Mouse (Mus musculus): ENCODE measurements around the gene Zfp810.

The Zfp810 gene

GRCm38 (mm10) chr9:22260092-22260422 lies 47.4 kb downstream of the Zfp810 start:
- DNase-seq (ENCODE audit: low spot score), result no peak

GRCm38 (mm10) chr9:22259184-22260091 lies 48.0 kb downstream of the Zfp810 start, which contains the start of gene Zfp599:
Gene Zfp599 (minus strand): TSS chr9:22259895.
- DNase-seq (ENCODE audit: low spot score), result peak; percentile 44

- DNase-seq (ENCODE audit: low spot score), result no peak
Observed at GRCm38 (mm10) chr9:22258784-22259183, 48.7 kb downstream of the Zfp810 start.

- DNase-seq (ENCODE audit: low spot score), result no peak
Observed at GRCm38 (mm10) chr9:22256579-22256978, 50.9 kb downstream of the Zfp810 start.

- no peak for DNase-seq (ENCODE audit: low spot score)
Observed at GRCm38 (mm10) chr9:22244242-22244641, 63.2 kb downstream of the Zfp810 start.

- DNase-seq (ENCODE audit: low spot score), result no peak
Observed at GRCm38 (mm10) chr9:22240001-22240400, 67.4 kb downstream of the Zfp810 start.

GRCm38 (mm10) chr9:22230556-22230955 lies 76.9 kb downstream of the Zfp810 start:
- DNase-seq (ENCODE audit: low spot score), result no peak

GRCm38 (mm10) chr9:22230061-22230460 lies 77.4 kb downstream of the Zfp810 start:
- DNase-seq (ENCODE audit: low spot score), result no peak

- DNase-seq (ENCODE audit: low spot score), result no peak
Observed at GRCm38 (mm10) chr9:22229386-22230026, 77.9 kb downstream of the Zfp810 start.

- DNase-seq (ENCODE audit: low spot score), result no peak
Observed at GRCm38 (mm10) chr9:22226846-22227245, 80.6 kb downstream of the Zfp810 start.

Measured in ovary, postnatal 10 days (tissue).